Mouse (Mus musculus): ENCODE measurements around the gene Slc5a6.
"Not testable (repeated sequence)": the region's sequence is repeated elsewhere in the genome, so short reads cannot be mapped to it uniquely, and the experiment has no call there.

The Slc5a6 gene

DNA sequence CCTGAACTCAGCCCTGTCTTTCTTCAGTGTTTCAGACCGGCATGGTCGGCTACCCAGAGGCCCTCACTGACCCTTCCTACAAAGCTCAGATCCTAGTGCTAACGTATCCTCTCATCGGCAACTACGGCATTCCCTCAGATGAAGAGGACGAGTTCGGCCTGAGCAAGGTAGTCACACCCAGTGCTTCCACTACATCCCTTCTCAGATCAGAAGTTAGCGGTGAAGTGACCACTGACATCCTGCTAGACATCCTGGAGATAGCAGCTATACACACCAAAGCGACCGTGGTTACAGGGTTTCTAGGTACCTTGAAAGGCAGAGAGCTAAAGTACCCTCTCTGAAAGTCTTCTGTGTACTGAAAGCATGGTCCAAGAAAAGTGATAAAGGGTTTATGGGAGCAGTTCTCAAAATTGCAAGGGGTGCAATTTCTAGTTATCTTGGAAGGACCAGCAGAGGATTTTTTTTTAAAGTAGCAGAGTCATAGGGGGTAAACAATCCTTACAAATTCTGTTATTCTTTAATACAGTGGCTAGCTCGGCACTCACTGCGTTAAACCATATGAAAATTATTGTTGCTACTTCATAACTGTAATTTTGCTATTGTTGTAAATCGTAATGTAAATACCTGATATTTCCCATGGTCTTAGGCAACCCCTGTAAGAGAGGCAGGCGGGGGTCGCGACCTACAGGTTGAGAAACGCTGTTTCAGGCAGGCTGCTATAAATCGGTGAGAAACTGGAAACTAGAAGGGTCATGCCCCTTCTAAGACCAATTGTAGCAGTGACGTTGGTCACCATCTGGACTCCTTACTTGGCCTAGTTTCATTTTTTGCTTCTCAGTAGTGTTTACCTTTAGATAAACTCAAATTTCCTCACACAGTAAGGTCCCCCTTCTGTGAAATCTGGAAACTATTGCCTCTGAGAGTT, 6.8 kb upstream of the Slc5a6 start:
- no peak for DNase-seq (ENCODE audit: low read depth)

DNA sequence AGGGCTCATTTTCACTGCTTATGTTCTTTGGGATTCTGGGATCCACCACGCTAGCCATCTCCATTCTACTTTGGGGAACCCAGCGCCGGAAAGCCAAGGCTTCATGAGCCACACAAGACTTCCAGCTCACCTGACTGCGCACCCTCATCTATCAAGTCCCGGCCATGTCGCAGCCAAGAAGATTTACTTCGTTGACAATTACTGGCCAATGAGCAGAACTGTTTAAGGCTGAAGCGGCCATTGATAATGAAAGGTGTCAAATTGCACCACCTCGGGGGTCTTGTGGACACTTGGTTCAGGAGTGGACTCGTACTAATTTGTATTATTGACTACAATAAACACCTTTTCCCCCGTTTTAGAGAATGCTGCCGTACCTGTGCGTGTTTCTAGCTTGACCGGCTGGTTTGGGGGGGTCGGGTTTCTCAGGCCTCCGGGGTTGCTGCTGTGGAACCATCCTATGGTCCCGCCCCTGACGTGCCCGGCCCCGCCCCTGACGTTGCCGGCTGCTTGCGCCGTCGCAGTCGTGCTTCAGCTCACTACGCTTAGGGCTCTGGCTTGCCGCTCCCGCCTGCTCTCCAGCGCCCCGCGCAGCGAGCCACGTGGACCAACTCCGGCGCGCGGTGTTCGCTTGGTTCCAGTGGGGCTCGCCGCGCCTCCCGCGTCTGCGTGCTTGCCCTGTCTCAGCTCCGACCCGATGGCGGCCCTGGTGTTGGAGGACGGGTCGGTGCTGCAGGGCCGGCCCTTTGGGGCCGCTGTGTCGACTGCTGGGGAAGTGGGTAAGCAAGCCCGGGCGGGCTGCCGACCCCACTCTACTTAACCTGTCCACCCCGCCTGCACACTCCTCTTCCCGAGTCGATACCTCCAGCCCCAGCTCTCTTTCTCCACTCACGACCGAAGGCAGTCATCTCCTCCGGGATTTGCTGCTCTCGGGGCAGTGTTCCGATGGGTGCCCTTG, 5.8 kb upstream of the Slc5a6 start, which contains the start of gene Cad:
Gene Cad, plus strand, starts transcription at position 520 of the 955 bp plus-strand sequence.
- DNase-seq (ENCODE audit: low read depth): peak; percentile 86

- not testable (repeated sequence) for DNase-seq (ENCODE audit: low read depth)
Measured at GRCm38 (mm10) chr5:31053728-31054127, 5.0 kb upstream of the Slc5a6 start.

DNA sequence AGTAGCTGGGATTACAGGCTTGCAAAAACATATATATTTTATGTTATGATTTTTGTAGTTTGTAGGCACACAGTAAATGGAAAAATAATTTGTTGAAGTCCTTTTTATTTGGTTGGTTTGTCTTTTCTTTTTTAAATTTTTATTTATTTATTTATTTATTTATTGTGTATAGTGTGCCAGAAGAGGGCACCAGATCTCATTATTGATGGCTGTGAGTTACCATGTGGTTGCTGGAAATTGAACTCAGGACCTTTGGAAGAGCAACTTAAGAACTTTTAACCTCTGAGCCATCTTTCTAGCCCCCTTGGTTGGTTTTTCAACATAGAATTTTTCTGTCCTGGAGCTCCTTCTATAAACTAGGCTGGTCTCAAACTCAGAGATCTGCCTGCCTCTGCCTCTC, 1.7 kb upstream of the Slc5a6 start:
- DNase-seq (ENCODE audit: low read depth): no peak

DNA sequence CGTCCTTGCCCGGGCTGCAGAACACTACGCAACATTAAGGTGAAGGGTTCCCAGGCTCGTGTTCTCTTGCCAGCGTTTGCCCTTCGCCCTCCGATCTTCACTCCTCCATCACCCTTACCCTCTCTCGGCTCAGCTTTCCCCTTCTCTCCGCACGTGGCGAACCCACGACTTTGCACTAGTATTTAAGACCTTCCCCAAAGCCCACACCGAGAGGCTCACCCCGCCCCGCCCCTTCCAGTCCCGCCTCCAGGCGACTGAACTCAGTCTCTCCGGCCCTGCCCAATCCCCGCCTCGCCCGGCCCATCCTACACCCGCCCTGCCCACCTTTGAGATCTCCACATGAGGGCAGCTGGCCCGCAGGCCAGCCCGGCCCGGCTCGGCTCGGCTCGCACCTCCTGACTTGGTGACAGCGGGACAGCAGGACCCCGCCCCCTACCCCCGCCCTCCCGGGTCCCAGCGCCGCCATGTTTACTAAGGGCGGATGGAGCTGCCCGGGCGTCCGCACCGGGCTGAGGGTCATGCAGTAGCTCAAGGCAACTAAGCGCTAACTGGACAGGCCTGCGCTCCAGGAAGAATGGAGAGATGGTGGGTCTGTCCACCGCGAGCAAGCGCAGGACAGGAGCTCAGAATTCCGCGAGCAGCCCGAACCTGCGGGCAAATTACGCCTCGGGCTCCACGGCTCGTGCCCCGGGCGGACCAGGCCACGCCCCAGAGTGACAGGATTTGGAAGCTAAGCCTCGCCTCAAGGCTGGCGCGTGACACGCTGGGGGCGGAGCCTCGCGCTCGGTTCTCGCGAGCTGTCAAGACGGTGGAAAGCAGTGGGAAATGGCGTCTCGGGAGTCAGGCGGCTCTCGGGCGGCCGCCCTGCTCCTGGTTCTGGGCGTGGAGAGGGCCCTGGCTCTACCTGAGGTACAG, 619 bp downstream of the Slc5a6 start, which contains the start of gene Atraid:
Gene Atraid, plus strand, starts transcription at position 465 of the 915 bp plus-strand sequence.
- peak; percentile 95 for DNase-seq (ENCODE audit: low read depth)

DNA sequence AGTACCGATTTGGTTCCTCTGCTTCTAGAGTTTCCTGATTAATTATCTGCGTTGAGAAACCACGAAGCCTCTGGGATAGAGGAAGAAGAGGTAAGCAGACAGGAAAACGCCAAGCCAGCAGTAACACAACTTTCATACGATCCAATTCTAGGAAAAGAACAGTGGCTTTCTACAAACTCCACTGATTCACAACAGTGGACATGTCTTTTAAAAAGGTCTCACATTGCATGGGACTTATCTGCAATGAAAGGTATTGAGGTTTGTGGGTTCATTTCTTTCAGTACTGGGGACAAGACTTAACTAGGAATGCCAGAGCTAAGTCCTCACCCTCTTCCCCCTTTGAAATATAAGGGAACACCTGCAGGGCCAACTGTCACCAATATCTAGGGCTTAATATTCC, 1.6 kb downstream of the Slc5a6 start:
- DNase-seq (ENCODE audit: low read depth): no peak

DNA sequence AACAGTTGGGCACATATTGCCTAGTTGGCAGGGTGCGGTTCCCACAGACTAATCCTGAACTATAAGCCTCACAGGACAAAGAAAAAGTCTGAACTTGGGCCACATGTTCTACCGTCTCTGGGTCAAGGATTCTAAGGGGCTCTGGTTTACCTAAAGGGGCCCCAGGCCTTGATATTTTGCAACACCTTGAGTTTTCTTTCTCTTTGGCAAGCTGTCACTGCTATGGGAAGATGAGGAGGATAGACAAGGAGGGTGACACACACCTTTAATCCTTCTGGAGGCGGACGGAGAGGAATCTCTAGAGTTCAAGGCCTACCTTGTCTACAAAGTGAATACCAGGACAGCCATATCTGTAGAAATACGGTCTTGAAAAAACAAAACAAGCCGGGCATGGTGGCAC, 2.3 kb downstream of the Slc5a6 start:
- DNase-seq (ENCODE audit: low read depth): no peak

DNA sequence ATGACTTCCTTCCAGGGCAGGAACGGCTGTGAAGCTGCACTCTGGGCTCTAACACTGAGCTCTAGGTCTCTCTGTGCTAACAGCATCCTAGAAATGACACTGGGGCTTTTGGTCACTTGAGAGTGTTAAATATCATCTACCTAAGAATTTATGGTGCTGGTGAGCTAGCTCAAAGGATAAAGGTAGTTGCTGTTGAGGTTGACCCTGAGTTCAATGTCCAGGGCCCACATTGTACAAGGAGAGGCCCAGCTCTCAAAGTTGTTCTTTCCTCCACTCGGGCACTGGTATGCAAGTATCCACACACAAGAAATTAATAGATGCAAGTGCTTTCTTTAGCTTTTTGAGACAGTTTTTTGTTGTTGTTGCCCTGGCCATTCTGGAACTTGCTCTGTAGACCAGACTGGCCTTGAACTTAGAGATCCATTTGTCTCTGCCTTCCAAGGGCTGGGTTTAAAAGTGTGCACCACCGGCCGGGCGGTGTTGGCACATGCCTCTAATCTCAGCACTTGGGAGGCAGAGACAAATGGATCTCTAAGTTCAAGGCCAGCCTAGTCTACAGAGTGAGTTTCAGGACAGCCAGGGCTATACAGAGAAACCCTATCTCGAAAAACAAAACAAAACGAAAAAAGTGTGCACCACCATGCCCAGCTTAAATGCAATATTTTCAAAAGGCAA, 10.4 kb downstream of the Slc5a6 start:
- no peak for DNase-seq (ENCODE audit: low read depth)

GRCm38 (mm10) chr5:31036556-31036955, 12.2 kb downstream of the Slc5a6 start:
- DNase-seq (ENCODE audit: low read depth): not testable (repeated sequence)

- no peak for DNase-seq (ENCODE audit: low read depth)
Measured at GRCm38 (mm10) chr5:31034669-31035068, 14.1 kb downstream of the Slc5a6 start.

- DNase-seq (ENCODE audit: low read depth): no peak
Measured at GRCm38 (mm10) chr5:31031508-31031907, 17.2 kb downstream of the Slc5a6 start.

GRCm38 (mm10) chr5:31030926-31031325, 17.8 kb downstream of the Slc5a6 start:
- DNase-seq (ENCODE audit: low read depth): no peak

- no peak for DNase-seq (ENCODE audit: low read depth)
Measured at GRCm38 (mm10) chr5:31024641-31025040, 24.1 kb downstream of the Slc5a6 start.

- DNase-seq (ENCODE audit: low read depth): no peak
Measured at GRCm38 (mm10) chr5:31023254-31023653, 25.5 kb downstream of the Slc5a6 start.

DNA sequence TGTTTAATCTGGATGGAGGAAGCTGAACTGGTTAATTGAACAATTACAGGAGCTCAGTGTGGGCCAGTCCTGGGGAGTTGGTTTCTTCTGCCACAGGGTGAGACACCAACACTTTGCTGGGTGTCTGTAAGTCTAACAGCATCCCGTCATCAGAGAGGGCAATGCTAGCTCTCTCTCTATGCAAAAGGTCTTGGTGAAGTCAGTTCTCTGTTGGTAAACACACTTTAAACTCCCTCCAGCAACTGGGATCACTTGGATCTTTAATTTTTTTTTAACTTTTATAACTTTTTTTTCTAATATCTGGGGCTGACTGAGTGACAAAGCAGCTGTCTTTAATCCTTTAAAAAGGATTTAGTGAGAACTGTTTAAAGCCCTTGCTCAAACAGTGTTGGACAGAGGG, 26.0 kb downstream of the Slc5a6 start:
- no peak for DNase-seq (ENCODE audit: low read depth)

GRCm38 (mm10) chr5:31021790-31022189, 26.9 kb downstream of the Slc5a6 start:
- DNase-seq (ENCODE audit: low read depth): not testable (repeated sequence)

- DNase-seq (ENCODE audit: low read depth): no peak
Measured at GRCm38 (mm10) chr5:31015913-31016312, 32.8 kb downstream of the Slc5a6 start.

- no peak for DNase-seq (ENCODE audit: low read depth)
Measured at GRCm38 (mm10) chr5:31012737-31013136, 36.0 kb downstream of the Slc5a6 start.

DNA sequence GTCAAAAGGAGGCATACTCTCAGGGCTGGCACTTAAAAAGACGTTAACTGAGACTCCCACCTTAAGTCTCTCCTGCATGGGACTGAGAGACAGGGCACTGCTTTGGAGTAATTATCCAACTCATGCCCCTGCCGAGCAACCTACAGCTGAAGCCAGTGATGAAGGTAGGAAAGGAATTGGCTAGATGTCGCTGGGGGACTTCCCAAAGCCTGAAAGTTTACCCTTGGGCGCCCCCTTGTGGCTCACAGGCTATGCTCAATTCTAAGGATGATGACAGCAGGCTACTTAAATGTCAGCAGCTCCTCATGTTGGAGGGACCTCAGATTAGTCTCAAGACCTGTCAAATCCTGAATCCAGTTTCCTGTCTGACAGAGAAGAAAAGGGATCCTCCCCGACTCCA, 44.5 kb downstream of the Slc5a6 start:
- DNase-seq (ENCODE audit: low read depth): peak; percentile 80

- no peak for DNase-seq (ENCODE audit: low read depth)
Measured at GRCm38 (mm10) chr5:31001560-31001959, 47.2 kb downstream of the Slc5a6 start.

DNA sequence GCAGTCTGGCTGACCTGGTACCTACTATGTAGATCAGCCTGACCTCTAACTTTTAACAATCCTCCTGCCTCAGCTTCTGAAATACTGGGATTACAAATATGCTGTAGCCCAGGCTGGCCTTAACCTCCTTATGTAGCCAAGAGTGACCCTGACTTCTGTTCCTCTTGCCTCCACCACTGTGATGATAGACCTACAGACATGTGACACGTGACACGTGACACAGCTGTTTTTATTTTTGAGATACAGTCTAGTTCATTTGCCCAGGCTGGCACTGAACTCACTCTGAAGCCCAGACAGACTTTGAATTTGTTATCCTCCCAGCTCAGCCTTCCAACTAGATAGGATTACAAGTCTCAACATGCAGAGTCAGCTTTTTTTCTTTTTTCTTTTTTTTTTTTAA, 47.7 kb downstream of the Slc5a6 start:
- DNase-seq (ENCODE audit: low read depth): no peak

Measured in c-Kit-positive CD71-positive TER-119-negative erythroid progenitor cells, embryonic 14.5 days (primary cell).